ENCODE assay signal across 20 mouse cellular contexts in genomic region chr17:6036872-6037271, GRCm38 (mm10). TPM values are rescaled to one million over a fixed set of nuclear protein-coding genes. Genes with fewer than 3 reads are reported as not detected.
A peak's percentile ranks its signal among the peaks of the same experiment; 100 is the strongest.
DNase-seq lines count a peak whose midpoint lies in the region; ATAC-seq and TF ChIP-seq lines count a peak whose summit lies in the region.
"Had no signal": no experiment of that assay in that cellular context is flagged by ENCODE, and none has a peak within 500 bp of the region (broad histone marks: within the 10 kb centered on the region; RNA-seq: fewer than 3 reads in every experiment).

No protein-coding gene starts in this region.

- peaks cover 7% of the 10 kb centered on the region; the same call in 1 of the 2 replicates for H3K36me3 ChIP-seq in kidney, embryonic 14.5 days (ENCODE audit: control insufficient read depth, insufficient read depth, low read length)
- H3K36me3 ChIP-seq in kidney, postnatal 0 days (ENCODE audit: insufficient read depth, low read length): 0 out of 2 replicates have a peak, but pooled peaks cover 3% of the 10 kb centered on the region
- H3K36me3 ChIP-seq in stomach, postnatal 0 days (ENCODE audit: control insufficient read depth, insufficient read depth, low read length): peaks cover 12% of the 10 kb centered on the region

- no peaks in the 10 kb centered on the region for H3K9me3 ChIP-seq in kidney, embryonic 14.5 days (ENCODE audit: control insufficient read depth, low read length)
- H3K9me3 ChIP-seq in kidney, postnatal 0 days (replicated peaks; ENCODE audit: low read length): no peaks in the 10 kb centered on the region
- no peaks in the 10 kb centered on the region for H3K9me3 ChIP-seq in stomach, postnatal 0 days (ENCODE audit: control insufficient read depth, low read length)
- H3K9me3 ChIP-seq: embryonic facial prominence, embryonic 12.5 days; embryonic facial prominence, embryonic 15.5 days had no signal

- TF ChIP-seq CTCF in kidney, postnatal 0 days (IDR thresholded peaks at IDR 0.05; ENCODE audit: low read depth): no peak
- no peak for TF ChIP-seq CTCF in stomach, postnatal 0 days (IDR thresholded peaks at IDR 0.05; ENCODE audit: low read depth)

- no peak overlapping the region for H3K27ac ChIP-seq in kidney, embryonic 14.5 days (ENCODE audit: low read depth, low read length)
- peak overlapping the region; percentile 9; the same call in 1 of the 2 replicates for H3K27ac ChIP-seq in kidney, postnatal 0 days
- H3K27ac ChIP-seq in stomach, postnatal 0 days (replicated peaks): no peak overlapping the region
- H3K27ac ChIP-seq: embryonic facial prominence, embryonic 12.5 days; embryonic facial prominence, embryonic 15.5 days; gastrocnemius, adult 2 months; hindbrain, embryonic 14.5 days had no signal

- ATAC-seq in kidney, embryonic 14.5 days (ENCODE audit: low FRiP score, low TSS enrichment): peak; percentile 57; the same call in 1 of the 2 replicates
- ATAC-seq in kidney, postnatal 0 days (replicated peaks; ENCODE audit: low FRiP score, low read depth): no peak; the same call in 1 of the 2 replicates
- ATAC-seq in stomach, postnatal 0 days (ENCODE audit: low FRiP score, low TSS enrichment): peak; percentile 8; the same call in 1 of the 2 replicates
- ATAC-seq in megakaryocyte, adult 5-6 weeks (ENCODE audit: poor library complexity, severe bottlenecking): no peak
- ATAC-seq: CD4-positive, CD25-positive, alpha-beta regulatory T cell, adult 4 months; forebrain, embryonic 14.5 days; forebrain, postnatal 0 days had no signal

- no peak for TF ChIP-seq EP300 in stomach, postnatal 0 days (optimal IDR thresholded peaks at IDR 0.05)

- H3K4me3 ChIP-seq in kidney, embryonic 14.5 days (ENCODE audit: low read length): no peak overlapping the region
- no peak overlapping the region for H3K4me3 ChIP-seq in kidney, postnatal 0 days (replicated peaks; ENCODE audit: low read depth, low read length)
- no peak overlapping the region for H3K4me3 ChIP-seq in stomach, postnatal 0 days (ENCODE audit: low read depth, low read length)
- H3K4me3 ChIP-seq: embryonic facial prominence, embryonic 12.5 days; embryonic facial prominence, embryonic 15.5 days; gastrocnemius, adult 2 months had no signal

- 0 out of 2 replicates have a peak, but pooled peaks cover 5% of the 10 kb centered on the region for H3K4me1 ChIP-seq in kidney, embryonic 14.5 days (ENCODE audit: control insufficient read depth, insufficient read depth, low read length)
- no peaks in the 10 kb centered on the region for H3K4me1 ChIP-seq in kidney, postnatal 0 days (replicated peaks; ENCODE audit: insufficient read depth, low read length)
- H3K4me1 ChIP-seq in stomach, postnatal 0 days (replicated peaks; ENCODE audit: control insufficient read depth, insufficient read depth): no peaks in the 10 kb centered on the region
- H3K4me1 ChIP-seq: embryonic facial prominence, embryonic 12.5 days; embryonic facial prominence, embryonic 15.5 days had no signal

- WGBS in kidney, embryonic 14.5 days: 33% methylated on average over 11 of the region's 11 CpGs
- WGBS in kidney, postnatal 0 days: 50% methylated on average over 11 of the region's 11 CpGs
- WGBS in stomach, postnatal 0 days: 90% methylated on average over 11 of the region's 11 CpGs

- DNase-seq in kidney, adult 9 months: no peak
- peak; percentile 28 for DNase-seq in kidney, postnatal 0 days (ENCODE audit: low spot score)
- no peak for DNase-seq in kidney, postnatal 36 days
- no peak for DNase-seq in stomach, postnatal 0 days (ENCODE audit: low spot score)
- DNase-seq: adrenal gland, adult 2 months; adrenal gland, postnatal 14 days; cerebellum, adult 11 months; cerebellum, adult 9-11 months; cerebellum, postnatal 25 days; forebrain, postnatal 0 days; gastrocnemius, adult 2 months; gastrocnemius, postnatal 14 days had no signal

- H3K9ac ChIP-seq in kidney, embryonic 14.5 days (ENCODE audit: low read depth, low read length): no peak overlapping the region
- H3K9ac ChIP-seq in kidney, postnatal 0 days (ENCODE audit: low read depth, low read length): no peak overlapping the region
- H3K9ac ChIP-seq in stomach, postnatal 0 days (ENCODE audit: low read length): no peak overlapping the region
- H3K9ac ChIP-seq: embryonic facial prominence, embryonic 12.5 days; embryonic facial prominence, embryonic 15.5 days; forebrain, postnatal 0 days; hindbrain, embryonic 14.5 days had no signal

- H3K4me2 ChIP-seq in kidney, embryonic 14.5 days (replicated peaks; ENCODE audit: low read depth, low read length): no peak overlapping the region
- no peak overlapping the region for H3K4me2 ChIP-seq in kidney, postnatal 0 days (ENCODE audit: low read length)
- H3K4me2 ChIP-seq in stomach, postnatal 0 days (replicated peaks; ENCODE audit: low read depth): no peak overlapping the region
- H3K4me2 ChIP-seq: embryonic facial prominence, embryonic 12.5 days; embryonic facial prominence, embryonic 15.5 days; heart, embryonic 11.5 days; hindbrain, embryonic 14.5 days had no signal

- no peaks in the 10 kb centered on the region for H3K27me3 ChIP-seq in kidney, embryonic 14.5 days (ENCODE audit: control insufficient read depth, insufficient read depth, low read length)
- no peaks in the 10 kb centered on the region for H3K27me3 ChIP-seq in kidney, postnatal 0 days (ENCODE audit: insufficient read depth, low read length)
- H3K27me3 ChIP-seq in stomach, postnatal 0 days (ENCODE audit: control insufficient read depth, insufficient read depth, low read length): no peaks in the 10 kb centered on the region
- H3K27me3 ChIP-seq: embryonic facial prominence, embryonic 12.5 days; embryonic facial prominence, embryonic 15.5 days had no signal

RNA-seq across cellular contexts. Expression of gene Serac1, which starts 42.7 kb away (rescaled TPM):
- 4.3 and 6.6 TPM in 2 replicates for polyA plus RNA-seq in kidney, embryonic 14.5 days (2014; fragmentation: Nextera tagmentation; extraction: Ambion mirVana)
- 2.2 and 2.4 TPM in 2 replicates for polyA plus RNA-seq in kidney, postnatal 0 days (2015; fragmentation: Nextera tagmentation; extraction: Ambion mirVana)
- 1.4 and 1.5 TPM in 2 replicates for polyA plus RNA-seq in stomach, postnatal 0 days (2015; fragmentation: Nextera tagmentation; extraction: Ambion mirVana)
- 1.2 and 2.1 TPM in 2 replicates for total RNA-seq in megakaryocyte, adult 5-6 weeks (2015)
- total RNA-seq in megakaryocyte, adult 5-6 weeks (2017): 4.9 and 5.7 TPM in 2 replicates

RNA-seq across cellular contexts. Expression of gene Gtf2h5, which starts 42.7 kb away (rescaled TPM):
- polyA plus RNA-seq in kidney, embryonic 14.5 days (2014; fragmentation: Nextera tagmentation; extraction: Ambion mirVana): 180 and 218 TPM in 2 replicates
- polyA plus RNA-seq in kidney, postnatal 0 days (2015; fragmentation: Nextera tagmentation; extraction: Ambion mirVana): 188 TPM in 2 replicates
- 128 and 141 TPM in 2 replicates for polyA plus RNA-seq in stomach, postnatal 0 days (2015; fragmentation: Nextera tagmentation; extraction: Ambion mirVana)
- 73.4 and 75.0 TPM in 2 replicates for total RNA-seq in megakaryocyte, adult 5-6 weeks (2015)
- total RNA-seq in megakaryocyte, adult 5-6 weeks (2017): 51.6 and 62.5 TPM in 2 replicates

Comparison
In these comparisons a context has a peak if more than half of its experiments do, and no peak if none do; other contexts are left out.
1. ATAC-seq: peak in kidney, embryonic 14.5 days (single experiment) and stomach, postnatal 0 days (single experiment); none in kidney, postnatal 0 days (single experiment) and megakaryocyte, adult 5-6 weeks (single experiment).